Mouse (Mus musculus) T-cell, adult 66 days (primary cell): ENCODE results near the gene Gpr61. TPM values are rescaled to one million over a fixed set of nuclear protein-coding genes. Genes with fewer than 3 reads are reported as not detected.

Experiments
- total RNA-seq, 2 experiments: library from RNA; stranded (reverse); gene quantifications; 3 replicates in 1 of 2; 4 replicates in 1 of 2; pipeline ENCODE4 v1.2.4; 2023

Gene Gpr61
- not detected for total RNA-seq

DNA sequence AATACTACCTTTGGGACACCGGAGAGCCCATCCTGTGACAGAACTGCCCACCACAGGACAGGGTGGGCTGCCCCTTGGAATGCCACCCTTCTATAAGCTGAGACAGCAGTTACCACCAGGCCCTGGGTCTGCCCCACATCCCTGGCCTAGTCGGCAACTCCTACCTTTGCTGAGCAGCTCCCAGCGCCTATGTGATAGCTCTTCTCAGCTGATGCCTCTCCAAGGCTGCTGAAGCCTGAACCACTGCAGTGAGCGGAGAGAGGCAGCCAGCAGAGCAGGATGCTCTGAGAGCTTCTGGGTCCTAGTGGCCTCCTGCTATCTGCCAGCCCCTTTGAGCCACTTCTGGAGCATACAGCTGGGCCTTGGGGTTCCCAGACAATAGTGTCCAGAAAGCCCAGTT, at the start of gene Gpr61:
TSS of gene Gpr61 (minus strand) at position 227 of the 400 bp plus-strand sequence.

DNA sequence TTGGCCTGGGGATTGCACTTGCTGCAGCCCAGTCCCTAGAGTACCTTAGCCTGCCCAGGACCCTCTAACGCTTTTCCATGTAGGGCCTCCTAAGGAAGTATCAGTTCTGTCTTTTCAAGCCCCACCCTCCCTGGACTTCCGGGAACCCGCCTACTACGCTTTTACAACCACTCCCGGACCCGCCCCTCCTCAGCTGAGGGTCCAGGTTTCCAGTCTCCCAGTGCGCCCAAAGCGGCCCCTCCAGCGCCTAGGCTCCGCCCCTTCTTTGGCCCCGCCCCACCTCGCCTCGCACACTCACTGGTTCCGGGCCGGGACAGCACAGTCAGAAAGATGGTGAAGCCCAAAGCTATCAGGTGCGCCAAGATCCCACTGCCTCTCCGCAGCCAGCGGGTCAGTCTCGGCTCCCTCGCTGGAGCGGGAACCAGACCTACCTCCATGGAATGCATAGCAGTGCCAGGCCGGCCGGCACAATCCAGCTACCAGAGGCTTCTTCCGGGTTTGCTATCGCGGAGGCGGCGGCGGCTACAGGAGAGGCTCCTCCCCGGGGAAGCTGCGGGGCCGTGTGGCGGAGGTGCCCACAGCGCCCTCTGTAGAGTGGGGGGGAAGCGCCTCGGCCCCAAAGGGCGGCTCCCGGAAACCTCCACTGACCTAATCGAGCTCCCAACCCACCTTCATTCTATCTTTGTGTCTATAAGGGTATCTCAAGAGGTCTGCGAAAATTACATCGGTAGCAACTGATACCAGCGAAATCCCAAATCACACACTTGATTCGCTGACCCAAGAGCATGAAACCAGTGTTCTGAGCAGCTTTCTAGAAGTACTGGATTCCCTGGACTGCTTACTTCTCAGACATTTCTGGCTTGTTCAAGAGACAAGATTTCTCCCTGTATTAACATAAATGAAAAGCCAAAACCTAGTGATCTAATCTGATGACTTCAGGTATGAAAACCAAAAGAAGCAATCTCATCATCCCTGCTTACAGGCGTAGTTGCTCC, 45.9 kb upstream of the Gpr61 start, which contains the start of gene Cyb561d1:
TSS of gene Cyb561d1 (minus strand) at position 884 of the 995 bp plus-strand sequence.

DNA sequence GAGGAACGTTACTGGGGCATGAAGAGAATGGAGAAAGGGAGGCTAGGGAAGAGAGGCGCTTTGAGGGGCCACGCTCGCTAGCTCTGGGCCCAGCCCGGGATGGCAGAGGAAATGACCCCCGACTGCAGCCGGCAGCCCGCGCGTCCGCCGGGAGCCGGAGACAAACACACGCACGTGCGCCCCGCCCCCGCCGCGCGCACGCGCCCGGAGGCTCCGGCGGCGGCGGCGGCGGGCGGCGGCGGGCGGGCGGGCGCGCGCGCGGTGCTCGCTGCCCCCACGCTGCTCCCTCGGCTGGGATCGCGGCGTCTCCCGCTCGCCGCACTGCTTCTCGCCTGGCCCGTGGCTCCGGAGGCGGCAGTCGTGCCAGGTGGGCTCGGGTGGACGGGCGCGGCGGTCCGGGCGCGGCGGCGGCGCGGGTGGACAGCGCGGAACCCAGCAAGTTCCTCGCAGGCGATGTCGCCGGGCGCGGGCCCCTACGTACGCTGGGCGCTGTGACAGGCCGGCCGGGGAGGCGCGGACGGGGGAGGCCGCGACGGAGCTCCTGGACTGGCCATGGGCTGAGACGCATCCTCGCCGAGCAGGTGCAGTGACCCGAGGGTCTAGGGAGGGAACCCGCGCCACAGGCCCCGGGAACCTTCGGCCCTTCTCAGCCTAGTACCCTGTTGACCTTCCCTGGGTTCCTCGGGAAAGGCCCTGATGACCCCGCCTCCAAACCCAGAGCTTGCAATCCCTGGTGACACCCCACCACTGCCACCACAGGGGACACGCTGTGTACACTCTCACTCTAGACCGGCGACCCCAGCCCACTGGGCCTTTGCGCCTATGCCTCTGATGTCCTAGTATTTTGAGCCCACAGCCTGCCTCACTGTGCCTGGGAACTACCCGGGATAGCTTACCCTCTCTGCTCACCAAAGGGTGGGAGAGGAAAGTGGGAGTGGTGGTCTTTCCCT, 31.7 kb upstream of the Gpr61 start, which contains the start of gene Amigo1:
TSS of gene Amigo1 (plus strand) at position 238 of the 950 bp plus-strand sequence.

DNA sequence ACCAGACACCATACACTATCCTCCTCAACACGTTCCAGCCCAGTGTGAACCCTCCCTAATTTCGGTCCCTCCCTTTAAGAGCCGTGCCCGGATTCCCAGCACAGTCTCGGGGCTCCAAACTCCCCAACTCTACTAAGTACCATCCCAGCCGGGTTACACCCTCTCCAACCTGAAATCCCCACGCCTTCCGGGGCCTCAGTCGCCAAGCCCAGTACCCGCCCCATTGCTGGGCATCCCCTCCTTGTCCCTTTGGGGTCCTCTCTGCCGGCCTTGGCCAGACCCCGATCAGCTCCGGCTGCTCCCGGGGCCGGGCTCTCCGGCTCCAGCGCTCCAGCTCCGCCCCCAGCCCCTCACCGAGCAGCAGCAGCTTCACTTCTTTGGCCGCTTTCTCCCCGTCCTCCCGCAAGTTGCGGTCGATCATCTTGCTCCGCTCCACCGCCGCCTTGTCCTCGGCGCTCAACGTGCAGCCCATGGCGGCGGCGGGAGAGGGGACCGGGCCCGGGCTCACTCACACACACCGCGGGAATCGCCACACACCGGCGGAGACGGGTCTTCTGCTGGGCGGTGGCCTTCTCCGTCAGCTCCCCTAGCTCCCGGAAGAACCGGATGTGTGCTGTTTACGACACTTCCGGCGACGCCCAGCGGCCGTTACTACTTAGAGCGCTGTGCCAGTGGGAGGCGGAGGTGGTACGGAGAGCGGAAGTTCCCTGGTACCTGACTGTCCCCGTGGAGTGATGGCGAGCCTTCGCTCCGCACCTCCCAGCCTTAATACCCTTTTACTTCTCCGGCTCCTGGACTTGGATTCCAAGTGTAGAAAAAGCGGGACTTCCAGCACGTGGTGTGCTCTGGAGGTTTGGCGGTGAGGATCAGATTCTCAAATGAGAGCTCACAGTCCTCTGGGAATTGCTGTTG, 8.9 kb downstream of the Gpr61 start, which contains the start of gene Gnai3:
TSS of gene Gnai3 (minus strand) at position 613 of the 912 bp plus-strand sequence.

Other genes starting within 250 kb of the Gpr61 start
- 1 to 10 TPM; 1.5 to 2.7 TPM for gene Gstm7, start 223.1 kb downstream of the Gpr61 start, total RNA-seq
- gene Gstm6, start 211.1 kb downstream of the Gpr61 start, total RNA-seq = not detected
- gene Gstm3, start 185.6 kb downstream of the Gpr61 start, total RNA-seq = not detected
- not detected for gene Gstm2, start 168.4 kb downstream of the Gpr61 start, total RNA-seq
- gene Gstm1, start 136.9 kb downstream of the Gpr61 start, total RNA-seq = 1 to 10 TPM; 3.6 to 4.9 TPM
- gene Gstm4, start 110.0 kb downstream of the Gpr61 start, total RNA-seq = 1 to 10 TPM; 2.3 to 2.4 TPM
- gene Ampd2, start 68.2 kb downstream of the Gpr61 start, total RNA-seq = 10 to 100 TPM; 35.9 TPM
- not detected for gene Gnat2, start 62.1 kb downstream of the Gpr61 start, total RNA-seq
- 10 to 100 TPM; 86.8 to 86.9 TPM for gene Gnai3, start 8.7 kb downstream of the Gpr61 start, total RNA-seq
- gene Amigo1, start 31.5 kb upstream of the Gpr61 start, total RNA-seq = 1 to 10 TPM; 3.1 to 3.5 TPM
- gene Cyb561d1, start 46.3 kb upstream of the Gpr61 start, total RNA-seq = 10 to 100 TPM; 32.9 to 35.3 TPM
- 10 to 100 TPM; 30.2 to 37.6 TPM for gene Atxn7l2, start 56.1 kb upstream of the Gpr61 start, total RNA-seq
- not detected for gene Sypl2, start 71.8 kb upstream of the Gpr61 start, total RNA-seq
- 10 to 100 TPM; 42.1 to 49.7 TPM for gene Psma5, start 102.0 kb upstream of the Gpr61 start, total RNA-seq
- gene Sort1, start 129.2 kb upstream of the Gpr61 start, total RNA-seq = 1 to 10 TPM in 1 of 2 experiments, under 1 TPM in 1; 0.68 to 1.1 TPM
- gene Mybphl, start 210.0 kb upstream of the Gpr61 start, total RNA-seq = not detected
- under 1 TPM; 0.82 to 0.89 TPM for gene Psrc1, start 229.0 kb upstream of the Gpr61 start, total RNA-seq